Mouse (Mus musculus): Measurements from ENCODE around the gene Sox14.

DNA sequence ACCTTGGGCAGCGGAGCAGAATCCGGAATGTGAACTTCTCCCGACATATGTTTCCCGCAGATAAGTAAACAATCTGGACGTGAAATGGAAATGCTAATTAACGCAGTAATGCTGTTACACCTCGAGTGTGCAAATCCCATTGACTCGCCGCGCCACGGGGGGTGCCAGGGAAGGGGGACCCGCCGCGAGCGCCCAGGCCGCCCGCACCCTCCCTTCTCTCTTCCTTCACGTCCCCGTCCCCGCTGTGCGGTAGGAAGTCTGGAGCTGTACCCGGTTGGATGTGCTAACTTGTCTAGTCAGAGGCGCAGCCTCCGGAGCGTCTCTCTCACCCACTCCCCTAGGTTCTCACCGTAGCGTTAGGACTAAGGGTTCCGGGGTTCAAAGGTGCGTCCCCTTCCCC lies 6.7 kb downstream of the Sox14 start:
- no peak for TF ChIP-seq SIN3A (IDR thresholded peaks at IDR 0.05; ENCODE audit: low read length)
- TF ChIP-seq CTCF (conservative IDR thresholded peaks at IDR 0.05 in 1 of 2, IDR thresholded peaks at IDR 0.05 in 1 of 2; ENCODE audit: low read depth in 2 of 2, low read length in 2 of 2) = no peak
- no peak for TF ChIP-seq ZC3H11A (IDR thresholded peaks at IDR 0.05; ENCODE audit: low read depth, low read length)
- TF ChIP-seq POLR2A (IDR thresholded peaks at IDR 0.05; ENCODE audit: low read depth, low read length) = no peak
- no peak for TF ChIP-seq GABPA (IDR thresholded peaks at IDR 0.05; ENCODE audit: insufficient replicate concordance, low read depth, low read length)
- TF ChIP-seq USF2 (conservative IDR thresholded peaks at IDR 0.05; ENCODE audit: low read depth, low read length) = no peak
- no peak for TF ChIP-seq BHLHE40 (IDR thresholded peaks at IDR 0.05; ENCODE audit: low read depth, low read length)
- TF ChIP-seq IRF4 (IDR thresholded peaks at IDR 0.05; ENCODE audit: low read depth, low read length) = no peak
- no peak for TF ChIP-seq MAZ (IDR thresholded peaks at IDR 0.05; ENCODE audit: low read depth, low read length)
- TF ChIP-seq ETS1 (conservative IDR thresholded peaks at IDR 0.05; ENCODE audit: low read depth, low read length) = no peak
- TF ChIP-seq MXI1 (IDR thresholded peaks at IDR 0.05; ENCODE audit: low read depth, low read length) = no peak
- TF ChIP-seq ZNF384 (IDR thresholded peaks at IDR 0.05; ENCODE audit: low read depth, low read length) = no peak
- TF ChIP-seq USF1 (IDR thresholded peaks at IDR 0.05; ENCODE audit: low read depth, low read length) = no peak
- no peak for TF ChIP-seq CHD2 (IDR thresholded peaks at IDR 0.05; ENCODE audit: low read length)

Data from CH12.LX (cell line).